Comparison of ENCODE assay signal across 7 mouse cellular contexts in the genomic region with DNA sequence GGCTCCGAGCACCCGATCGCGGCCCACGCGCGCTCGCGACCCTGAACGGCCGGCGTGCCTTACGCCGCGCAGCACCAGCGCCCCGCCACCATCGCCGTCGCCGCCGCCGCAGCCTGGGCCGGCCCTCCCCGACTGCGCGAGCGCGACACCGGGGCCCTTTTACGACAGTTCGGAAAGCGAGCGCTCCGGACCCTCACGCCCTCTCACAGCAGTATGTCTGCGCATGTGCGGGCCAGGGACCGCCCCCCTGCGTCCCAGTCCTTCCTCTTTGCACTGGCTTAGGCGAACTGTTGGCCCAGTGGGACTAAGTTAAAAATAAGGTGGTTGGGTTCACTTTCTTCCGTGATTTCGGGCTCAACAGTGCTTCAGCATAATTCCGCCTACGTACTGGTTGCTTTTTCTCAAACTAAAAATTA. TPM values are rescaled to one million over a fixed set of nuclear protein-coding genes. Genes with fewer than 3 reads are reported as not detected.
A peak's percentile ranks its signal among the peaks of the same experiment; 100 is the strongest.
DNase-seq lines count a peak whose midpoint lies in the region; ATAC-seq and TF ChIP-seq lines count a peak whose summit lies in the region.

Gene Rnf111, minus strand, starts transcription at position 100 of the 416 bp plus-strand sequence.

- peaks cover 23% of the 10 kb centered on the region for H3K36me3 ChIP-seq in embryonic facial prominence, embryonic 10.5 days (replicated peaks)
- no peaks in the 10 kb centered on the region for H3K36me3 ChIP-seq in intestine, postnatal 0 days (ENCODE audit: control insufficient read depth, insufficient read depth)
- 0 out of 2 replicates have a peak, but pooled peaks cover 3% of the 10 kb centered on the region for H3K36me3 ChIP-seq in midbrain, embryonic 12.5 days
- H3K36me3 ChIP-seq in small intestine, adult 2 months (ENCODE audit: control insufficient read depth, insufficient read depth, low read length) = peaks cover 1% of the 10 kb centered on the region

- peak within 1 kb of the TSS; percentile 99 for H3K27ac ChIP-seq in embryonic facial prominence, embryonic 10.5 days (replicated peaks)
- H3K27ac ChIP-seq in intestine, postnatal 0 days (ENCODE audit: low read depth, low read length) = peak within 1 kb of the TSS; percentile 99
- H3K27ac ChIP-seq in midbrain, embryonic 12.5 days (replicated peaks) = peak within 1 kb of the TSS; percentile 99
- H3K27ac ChIP-seq in small intestine, adult 2 months (ENCODE audit: insufficient read depth, low read depth, low read length) = peak within 1 kb of the TSS; percentile 100

- H3K9ac ChIP-seq in intestine, postnatal 0 days (ENCODE audit: low read depth, low read length) = peak within 1 kb of the TSS; percentile 98
- peak within 1 kb of the TSS; percentile 99 for H3K9ac ChIP-seq in midbrain, embryonic 12.5 days (replicated peaks)

- DNase-seq in adrenal gland, postnatal 10 days = peak; percentile 98
- peak; percentile 98 for DNase-seq in embryonic facial prominence, embryonic 10.5 days (ENCODE audit: low spot score)
- peak; percentile 50 for DNase-seq in gonadal fat pad, adult 2 months (ENCODE audit: low read depth)
- peak; percentile 97 for DNase-seq in left cerebral cortex, postnatal 4 days

- intact Hi-C loops in left cerebral cortex, postnatal 4 days (cut with DNase I) = no loop called here

- TF ChIP-seq POLR2A in small intestine, adult 2 months (IDR thresholded peaks at IDR 0.05; ENCODE audit: low read depth, low read length) = peak; percentile 65

- TF ChIP-seq CTCF in intestine, postnatal 0 days (IDR thresholded peaks at IDR 0.05; ENCODE audit: low read depth) = no peak
- TF ChIP-seq CTCF in small intestine, adult 2 months (IDR thresholded peaks at IDR 0.05; ENCODE audit: extremely low read depth, insufficient read length, insufficient replicate concordance, low read depth, low read length) = no peak

- peak within 1 kb of the TSS; percentile 97 for H3K4me3 ChIP-seq in embryonic facial prominence, embryonic 10.5 days
- H3K4me3 ChIP-seq in intestine, postnatal 0 days (ENCODE audit: low read depth, low read length) = peak within 1 kb of the TSS; percentile 98
- peak within 1 kb of the TSS; percentile 94 for H3K4me3 ChIP-seq in midbrain, embryonic 12.5 days
- peak within 1 kb of the TSS; percentile 99 for H3K4me3 ChIP-seq in small intestine, adult 2 months (ENCODE audit: low read depth, low read length)

- no peaks in the 10 kb centered on the region for H3K9me3 ChIP-seq in embryonic facial prominence, embryonic 10.5 days
- H3K9me3 ChIP-seq in intestine, postnatal 0 days (ENCODE audit: control insufficient read depth) = no peaks in the 10 kb centered on the region
- no peaks in the 10 kb centered on the region for H3K9me3 ChIP-seq in midbrain, embryonic 12.5 days

- WGBS in embryonic facial prominence, embryonic 10.5 days = under 1% methylated on average over 45 of the region's 45 CpGs
- WGBS in intestine, postnatal 0 days = under 1% methylated on average over 41 of the region's 45 CpGs
- WGBS in midbrain, embryonic 12.5 days = under 1% methylated on average over 22 of the region's 45 CpGs
- WGBS in small intestine, adult 2 months = under 1% methylated on average over 45 of the region's 45 CpGs

- no peaks in the 10 kb centered on the region for H3K27me3 ChIP-seq in embryonic facial prominence, embryonic 10.5 days (replicated peaks; ENCODE audit: low read depth, poor library complexity, severe bottlenecking)
- no peaks in the 10 kb centered on the region for H3K27me3 ChIP-seq in intestine, postnatal 0 days (replicated peaks; ENCODE audit: control insufficient read depth, insufficient read depth, low read length)
- H3K27me3 ChIP-seq in midbrain, embryonic 12.5 days = no peaks in the 10 kb centered on the region
- no peaks in the 10 kb centered on the region for H3K27me3 ChIP-seq in small intestine, adult 2 months (ENCODE audit: control insufficient read depth, insufficient read depth, low read length)

- H3K4me1 ChIP-seq in embryonic facial prominence, embryonic 10.5 days = peaks cover 9% of the 10 kb centered on the region
- H3K4me1 ChIP-seq in intestine, postnatal 0 days (replicated peaks; ENCODE audit: control insufficient read depth, insufficient read depth, low read length) = peaks cover 7% of the 10 kb centered on the region; the same call in 1 of the 2 replicates
- H3K4me1 ChIP-seq in midbrain, embryonic 12.5 days = peaks cover 9% of the 10 kb centered on the region
- H3K4me1 ChIP-seq in small intestine, adult 2 months (ENCODE audit: control insufficient read depth, insufficient read depth, insufficient read length, low read length) = peaks cover 4% of the 10 kb centered on the region; the same call in 1 of the 2 replicates

- peak; percentile 97 for ATAC-seq in intestine, postnatal 0 days
- peak; percentile 96 for ATAC-seq in midbrain, embryonic 12.5 days (ENCODE audit: low FRiP score, low read depth)

- peak within 1 kb of the TSS; percentile 64 for H3K4me2 ChIP-seq in intestine, postnatal 0 days (replicated peaks; ENCODE audit: low read depth)
- peak within 1 kb of the TSS; percentile 66 for H3K4me2 ChIP-seq in midbrain, embryonic 12.5 days (replicated peaks)

RNA-seq across cellular contexts. Expression of gene Rnf111, which starts in this region (rescaled TPM):
- 10 to 100 TPM; 31.4 to 36.9 TPM for total RNA-seq in adrenal gland, postnatal 10 days (2021)
- 30.3 and 31.8 TPM in 2 replicates for polyA plus RNA-seq in embryonic facial prominence, embryonic 10.5 days (2016; fragmentation: Nextera tagmentation; extraction: Ambion mirVana)
- 31.7 and 36.3 TPM in 2 replicates for polyA plus RNA-seq in gonadal fat pad, adult 2 months (2012; rRNA removed)
- 13.1 and 14.9 TPM in 2 replicates for polyA plus RNA-seq in intestine, postnatal 0 days (2015; fragmentation: Nextera tagmentation; extraction: Ambion mirVana)
- 10 to 100 TPM; 43.3 to 47.0 TPM for total RNA-seq in left cerebral cortex, postnatal 4 days (2021)
- 47.5 and 52.0 TPM in 2 replicates for polyA plus RNA-seq in midbrain, embryonic 12.5 days (2016; fragmentation: Nextera tagmentation; extraction: Ambion mirVana)
- polyA plus RNA-seq in small intestine, adult 2 months (2012; rRNA removed) = 17.1 and 35.3 TPM in 2 replicates

Comparison
In these comparisons a context has a peak if more than half of its experiments do, and no peak if none do; other contexts are left out.
1. Peak in every context shown above with its lines: DNase-seq, ATAC-seq, H3K4me3 ChIP-seq and H3K27ac ChIP-seq.